Mouse (Mus musculus) C2C12 (cell line): ENCODE measurements around the gene C2cd5.

Source experiments
- CTCF ChIP-seq: IDR thresholded peaks from one replicate; pipeline ENCODE4 v1.5.1; 2011; ENCODE audit not compliant: control insufficient read depth, insufficient read depth, insufficient read length
- MAX ChIP-seq: IDR thresholded peaks from one replicate; pipeline ENCODE4 v1.6.1; 2011; ENCODE audit warnings: mild to moderate bottlenecking, control low read depth
- MYOD1 ChIP-seq: IDR thresholded peaks from one replicate; pipeline ENCODE4 v1.6.1; 2011; ENCODE audit warnings: low read depth; ENCODE audit not compliant: control insufficient read depth, insufficient read length

- TF ChIP-seq CTCF (no peak), MAX (no peak), MYOD1 (no peak)
These were observed 64.7 kb downstream of the C2cd5 start for GRCm38 (mm10) chr6:143035261-143035660.
